Mouse (Mus musculus) ES-Bruce4 (cell line): ENCODE data around the gene Tpst1.

Source experiments
- CTCF ChIP-seq: IDR thresholded peaks from one replicate; pipeline ENCODE4 v1.8.1; 2011; ENCODE audit warnings: low read depth, low read length
- EP300 ChIP-seq: IDR thresholded peaks from 2 replicates; pipeline ENCODE4 v1.6.1; 2011; ENCODE audit warnings: low read depth, low read length; ENCODE audit not compliant: insufficient read depth
- POLR2A ChIP-seq: IDR thresholded peaks from one replicate; pipeline ENCODE4 v1.8.1; 2011; ENCODE audit warnings: low read length; ENCODE audit not compliant: insufficient read depth

GRCm38 (mm10) chr5:130112653-130113052 is 39.5 kb downstream of the Tpst1 start:
- no peak for TF ChIP-seq POLR2A
- no peak for TF ChIP-seq CTCF
- TF ChIP-seq EP300 = no peak
